ENCODE assay signal across 15 mouse cellular contexts in genomic region chr2:151975295-151975694, GRCm38 (mm10). TPM values are rescaled to one million over a fixed set of nuclear protein-coding genes. Genes with fewer than 3 reads are reported as not detected.
DNase-seq lines count a peak whose midpoint lies in the region; ATAC-seq and TF ChIP-seq lines count a peak whose summit lies in the region.
"Had no signal": no experiment of that assay in that cellular context is flagged by ENCODE, and none has a peak within 500 bp of the region (broad histone marks: within the 10 kb centered on the region; RNA-seq: fewer than 3 reads in every experiment).

No protein-coding gene starts in this region.

- no peak overlapping the region for H3K4me3 ChIP-seq in kidney, embryonic 15.5 days (replicated peaks)
- no peak overlapping the region for H3K4me3 ChIP-seq in lung, postnatal 0 days (ENCODE audit: low read depth, low read length)
- no peak overlapping the region for H3K4me3 ChIP-seq in lung, adult 2 months (replicated peaks; ENCODE audit: extremely low read depth, low read depth, low read length)
- H3K4me3 ChIP-seq in stomach, embryonic 15.5 days (replicated peaks), result no peak overlapping the region
- H3K4me3 ChIP-seq: embryonic facial prominence, embryonic 10.5 days; liver, embryonic 13.5 days had no signal

- H3K4me1 ChIP-seq in kidney, embryonic 15.5 days, result peaks cover 89% of the 10 kb centered on the region
- peaks cover 44% of the 10 kb centered on the region for H3K4me1 ChIP-seq in lung, postnatal 0 days (ENCODE audit: insufficient read depth, low read depth, low read length)
- H3K4me1 ChIP-seq in lung, adult 2 months (ENCODE audit: control insufficient read depth, insufficient read depth, low read length), result peaks cover 31% of the 10 kb centered on the region
- H3K4me1 ChIP-seq in stomach, embryonic 15.5 days, result peaks cover 68% of the 10 kb centered on the region

- peaks cover 20% of the 10 kb centered on the region for H3K27me3 ChIP-seq in kidney, embryonic 15.5 days
- no peaks in the 10 kb centered on the region for H3K27me3 ChIP-seq in lung, postnatal 0 days (replicated peaks; ENCODE audit: insufficient read depth, low read length)
- H3K27me3 ChIP-seq in stomach, embryonic 15.5 days (replicated peaks), result 0 out of 2 replicates have a peak, but pooled peaks cover 3% of the 10 kb centered on the region

- DNase-seq in kidney, postnatal 36 days, result no peak
- DNase-seq in lung, postnatal 0 days (ENCODE audit: low spot score), result no peak
- DNase-seq in lung, adult 2 months, result no peak
- no peak for DNase-seq in brain, embryonic 14.5 days (ENCODE audit: low read depth)
- DNase-seq in adrenal gland, postnatal 36 days, result no peak
- DNase-seq: adrenal gland, adult 8-10 months; cerebellum, adult 11-12 months; layer of hippocampus, postnatal 36 days; left cerebral cortex, postnatal 4 days; liver, embryonic 13.5 days; lung, postnatal 36 days had no signal

- peak; percentile 45 for TF ChIP-seq CTCF in lung, postnatal 0 days (IDR thresholded peaks at IDR 0.05)
- no peak for TF ChIP-seq CTCF in lung, adult 2 months (IDR thresholded peaks at IDR 0.05; ENCODE audit: insufficient read depth, low read length)
- peak; percentile 15; the same call in 1 of the 2 replicates for TF ChIP-seq CTCF in brain, embryonic 14.5 days (IDR thresholded peaks at IDR 0.05; ENCODE audit: borderline replicate concordance, extremely low read depth, insufficient read depth, insufficient read length)

- peak overlapping the region; percentile 78; the same call in 1 of the 2 replicates for H3K27ac ChIP-seq in kidney, embryonic 15.5 days
- no peak overlapping the region for H3K27ac ChIP-seq in lung, postnatal 0 days (ENCODE audit: low read length)
- 0 out of 2 replicates have a peak overlapping the region, but pooled peaks have one; percentile 8 for H3K27ac ChIP-seq in stomach, embryonic 15.5 days
- H3K27ac ChIP-seq: liver, embryonic 13.5 days had no signal

- H3K36me3 ChIP-seq in kidney, embryonic 15.5 days, result peaks cover 2% of the 10 kb centered on the region
- no peaks in the 10 kb centered on the region for H3K36me3 ChIP-seq in lung, postnatal 0 days (ENCODE audit: insufficient read depth, low read length)
- H3K36me3 ChIP-seq in stomach, embryonic 15.5 days, result no peaks in the 10 kb centered on the region

- H3K9ac ChIP-seq in kidney, embryonic 15.5 days, result no peak overlapping the region
- H3K9ac ChIP-seq in lung, postnatal 0 days (replicated peaks; ENCODE audit: low read depth), result no peak overlapping the region
- H3K9ac ChIP-seq in stomach, embryonic 15.5 days, result no peak overlapping the region
- H3K9ac ChIP-seq: liver, embryonic 13.5 days had no signal

- 0 out of 2 replicates have a peak overlapping the region, but pooled peaks have one; percentile 3 for H3K4me2 ChIP-seq in kidney, embryonic 15.5 days
- H3K4me2 ChIP-seq in lung, postnatal 0 days (replicated peaks; ENCODE audit: low read depth, low read length), result no peak overlapping the region
- H3K4me2 ChIP-seq in stomach, embryonic 15.5 days, result no peak overlapping the region

- no peak for TF ChIP-seq POLR2A in lung, adult 2 months (IDR thresholded peaks at IDR 0.05; ENCODE audit: borderline replicate concordance, extremely low read depth, low read depth, low read length)
- TF ChIP-seq POLR2A in brain, embryonic 14.5 days (IDR thresholded peaks at IDR 0.05; ENCODE audit: borderline replicate concordance, extremely low read depth, insufficient read depth, insufficient read length, poor library complexity, severe bottlenecking), result no peak

- 90% methylated on average over 5 of the region's 5 CpGs for WGBS in kidney, embryonic 15.5 days
- WGBS in lung, postnatal 0 days, result 92% methylated on average over 5 of the region's 5 CpGs
- WGBS in lung, adult 2 months, result 92% methylated on average over 5 of the region's 5 CpGs
- 87% methylated on average over 5 of the region's 5 CpGs for WGBS in stomach, embryonic 15.5 days

- TF ChIP-seq EP300 in lung, postnatal 0 days (IDR thresholded peaks at IDR 0.05), result no peak

- no peak for ATAC-seq in kidney, embryonic 15.5 days (replicated peaks; ENCODE audit: low FRiP score)
- no peak for ATAC-seq in lung, postnatal 0 days
- no peak for ATAC-seq in stomach, embryonic 15.5 days (ENCODE audit: insufficient read depth, low FRiP score, low read depth)
- ATAC-seq: forebrain, embryonic 14.5 days had no signal

- H3K9me3 ChIP-seq in kidney, embryonic 15.5 days (replicated peaks), result no peaks in the 10 kb centered on the region
- no peaks in the 10 kb centered on the region for H3K9me3 ChIP-seq in lung, postnatal 0 days (ENCODE audit: low read length)
- no peaks in the 10 kb centered on the region for H3K9me3 ChIP-seq in stomach, embryonic 15.5 days
- H3K9me3 ChIP-seq: embryonic facial prominence, embryonic 10.5 days; liver, embryonic 13.5 days had no signal

RNA-seq across cellular contexts. Expression of gene Fam110a, which starts 4.7 kb away (rescaled TPM):
- polyA plus RNA-seq in kidney, embryonic 15.5 days (2015; fragmentation: Nextera tagmentation; extraction: Ambion mirVana), result 29.1 and 29.2 TPM in 2 replicates
- 34.8 and 36.3 TPM in 2 replicates for polyA plus RNA-seq in lung, postnatal 0 days (2015; fragmentation: Nextera tagmentation; extraction: Ambion mirVana)
- 41.1 and 42.1 TPM in 2 replicates for polyA plus RNA-seq in lung, adult 2 months (2012; rRNA removed)
- polyA plus RNA-seq in brain, embryonic 14.5 days (2012; rRNA removed), result 40.1 and 41.2 TPM in 2 replicates
- polyA plus RNA-seq in stomach, embryonic 15.5 days (2015; fragmentation: Nextera tagmentation; extraction: Ambion mirVana), result 26.8 TPM in 2 replicates
- 1 to 10 TPM; 8.5 to 9.6 TPM for total RNA-seq in adrenal gland, postnatal 36 days (2021)

RNA-seq across cellular contexts. Expression of gene Slc52a3, which starts 21.0 kb away (rescaled TPM):
- 13.3 and 16.3 TPM in 2 replicates for polyA plus RNA-seq in kidney, embryonic 15.5 days (2015; fragmentation: Nextera tagmentation; extraction: Ambion mirVana)
- 26.0 and 26.7 TPM in 2 replicates for polyA plus RNA-seq in lung, postnatal 0 days (2015; fragmentation: Nextera tagmentation; extraction: Ambion mirVana)
- polyA plus RNA-seq in lung, adult 2 months (2012; rRNA removed), result 34.5 and 40.5 TPM in 2 replicates
- 0.95 and 1.4 TPM in 2 replicates for polyA plus RNA-seq in brain, embryonic 14.5 days (2012; rRNA removed)
- 4.9 and 7.3 TPM in 2 replicates for polyA plus RNA-seq in stomach, embryonic 15.5 days (2015; fragmentation: Nextera tagmentation; extraction: Ambion mirVana)
- total RNA-seq in adrenal gland, postnatal 36 days (2021), result 1 to 10 TPM; 2.1 to 3.6 TPM
